Comparison of ENCODE assay signal across 15 mouse cellular contexts in genomic region chr2:68304771-68305460, GRCm38 (mm10).
A peak's percentile ranks its signal among the peaks of the same experiment; 100 is the strongest.
DNase-seq lines count a peak whose midpoint lies in the region.
"Had no signal": no experiment of that assay in that cellular context is flagged by ENCODE, and none has a peak within 500 bp of the region (broad histone marks: within the 10 kb centered on the region; RNA-seq: fewer than 3 reads in every experiment).

No protein-coding gene starts in this region.

- peak; percentile 50 for DNase-seq in heart, adult 11 months
- DNase-seq in heart, adult 18-20 months: no peak
- DNase-seq in right cerebral cortex, postnatal 25 days: peak; percentile 49
- no peak for DNase-seq in right cerebral cortex, postnatal 14 days
- peak; percentile 14 for DNase-seq in gonadal fat pad, adult 2 months (ENCODE audit: low read depth)
- DNase-seq in telencephalon, adult 2 months (ENCODE audit: low read depth, low spot score): peak; percentile 78
- DNase-seq in kidney, postnatal 10 days: no peak
- no peak for DNase-seq in layer of hippocampus, postnatal 10 days (ENCODE audit: low spot score in 2 of 2)
- DNase-seq: adrenal gland, postnatal 36 days; B cell, adult 2 months; cerebellum, adult 2 months; cerebellum, postnatal 36 days; heart, postnatal 14 days; liver; thymus, postnatal 36 days had no signal

Comparison
In these comparisons a context has a peak if more than half of its experiments do, and no peak if none do; other contexts are left out.
1. DNase-seq: peak in heart, adult 11 months (single experiment), right cerebral cortex, postnatal 25 days (single experiment), gonadal fat pad, adult 2 months (single experiment) and telencephalon, adult 2 months (single experiment); none in heart, adult 18-20 months (0 of 2), right cerebral cortex, postnatal 14 days (single experiment), kidney, postnatal 10 days (single experiment) and layer of hippocampus, postnatal 10 days (0 of 2).